Mouse (Mus musculus) cerebellum, adult 2 months (tissue): Measurements from ENCODE around the gene Bid. TPM values are rescaled to one million over a fixed set of nuclear protein-coding genes. Genes with fewer than 3 reads are reported as not detected.

Experiments
- DNase-seq, 2 experiments: peaks; one replicate each; pipeline ENCODE4 v3.0.0; 2021
- H3K27ac ChIP-seq: fragments of 200-500 bp; 2 replicates; pipeline ENCODE4 v1.5.1; 2012; ENCODE audit warnings: low read length, control low read depth, inconsistent platforms; ENCODE audit not compliant: insufficient read depth
- H3K27me3 ChIP-seq: fragments of 200-500 bp; 2 replicates; pipeline ENCODE4 v1.6.1; 2012; ENCODE audit warnings: inconsistent platforms, mild to moderate bottlenecking, low read length, moderate library complexity; ENCODE audit not compliant: control insufficient read depth, insufficient read depth
- H3K4me1 ChIP-seq: fragments of 200-500 bp; 2 replicates; pipeline ENCODE4 v1.6.1; 2011; ENCODE audit warnings: low read length; ENCODE audit not compliant: control insufficient read depth, insufficient read depth
- H3K4me3 ChIP-seq: fragments of 200-500 bp; replicated peaks from 2 replicates; pipeline ENCODE3; 2011; ENCODE audit warnings: mild to moderate bottlenecking, low read depth, low read length, control low read depth; ENCODE audit not compliant: insufficient read depth
- CTCF ChIP-seq: fragments of 200-500 bp; IDR thresholded peaks from 2 replicates; pipeline ENCODE4 v1.5.1; 2011; ENCODE audit warnings: low read depth, mild to moderate bottlenecking, control low read depth, low read length, moderate library complexity, borderline replicate concordance; ENCODE audit not compliant: insufficient read depth
- POLR2A ChIP-seq: fragments of 200-500 bp; IDR thresholded peaks from 2 replicates; pipeline ENCODE4 v1.6.1; 2011; ENCODE audit warnings: low read length, control low read depth, borderline replicate concordance; ENCODE audit not compliant: insufficient read depth
- WGBS: fragments of 180-500 bp; shearing (Covaris S2); methylation state at CpG from one replicate; pipeline ENCODE4 v1.1.7; 2018; 5-methylcytosine and 5-hydroxymethylcytosine counted together
- polyA plus RNA-seq: library from polyadenylated mRNA; depleted of rRNA; stranded (reverse); fragments of >200 nt; gene quantifications from 2 replicates; pipeline ENCODE4 v1.2.3, GENCODE M21; 2012

The Bid gene
- polyA plus RNA-seq, 1 experiment: 7.9 TPM

- Histone ChIP-seq H3K4me3 (no peak overlapping the region), H3K4me1 (no peaks in the 10 kb centered on the region), H3K27me3 (no peaks in the 10 kb centered on the region), H3K27ac (no peak overlapping the region)
- 83% methylated on average over 6 of the region's 6 CpGs for WGBS
- no peak for DNase-seq
- no peak for TF ChIP-seq POLR2A
- no peak for TF ChIP-seq CTCF
These were observed 10.1 kb downstream of the Bid start for GRCm38 (mm10) chr6:120906521-120906920.

- no peaks in the 10 kb centered on the region for H3K4me1 ChIP-seq
- DNase-seq: no peak
- H3K4me3 ChIP-seq: no peak overlapping the region
- H3K27me3 ChIP-seq: no peaks in the 10 kb centered on the region
- TF ChIP-seq CTCF (no peak), POLR2A (no peak)
- 90% methylated on average over 5 of the region's 5 CpGs for WGBS
- no peak overlapping the region for H3K27ac ChIP-seq
These were observed 11.5 kb downstream of the Bid start for GRCm38 (mm10) chr6:120905111-120905510.

GRCm38 (mm10) chr6:120903961-120904360 lies 12.7 kb downstream of the Bid start:
- TF ChIP-seq CTCF: no peak
- TF ChIP-seq POLR2A: no peak

GRCm38 (mm10) chr6:120903450-120903912 lies 13.2 kb downstream of the Bid start:
- Histone ChIP-seq H3K27me3 (no peaks in the 10 kb centered on the region), H3K4me1 (no peaks in the 10 kb centered on the region), H3K4me3 (no peak overlapping the region), H3K27ac (no peak overlapping the region)
- DNase-seq: no peak
- WGBS: 53% methylated on average over 5 of the region's 5 CpGs
- TF ChIP-seq POLR2A: no peak
- TF ChIP-seq CTCF: peak; percentile 40

More at GRCm38 (mm10) chr6:120903961-120904360, 12.7 kb downstream of the Bid start:
- no peaks in the 10 kb centered on the region for H3K4me1 ChIP-seq
- H3K27ac ChIP-seq: no peak overlapping the region
- DNase-seq: no peak
- 89% methylated on average over 11 of the region's 11 CpGs for WGBS
- no peaks in the 10 kb centered on the region for H3K27me3 ChIP-seq
- no peak overlapping the region for H3K4me3 ChIP-seq

GRCm38 (mm10) chr6:120901776-120902645 lies 14.6 kb downstream of the Bid start:
- 90% methylated on average over 14 of the region's 14 CpGs for WGBS
- no peak overlapping the region for H3K27ac ChIP-seq
- H3K4me1 ChIP-seq: no peaks in the 10 kb centered on the region
- no peak for DNase-seq
- TF ChIP-seq POLR2A (no peak), CTCF (no peak)
- H3K4me3 ChIP-seq: no peak overlapping the region
- H3K27me3 ChIP-seq: no peaks in the 10 kb centered on the region

GRCm38 (mm10) chr6:120898188-120898833 lies 18.3 kb downstream of the Bid start:
- 66% methylated on average over 6 of the region's 6 CpGs for WGBS

GRCm38 (mm10) chr6:120894524-120894923 lies 22.1 kb downstream of the Bid start:
- WGBS: 90% methylated on average over 9 of the region's 9 CpGs
- H3K4me1 ChIP-seq: no peaks in the 10 kb centered on the region
- no peak overlapping the region for H3K4me3 ChIP-seq
- no peak overlapping the region for H3K27ac ChIP-seq
- no peaks in the 10 kb centered on the region for H3K27me3 ChIP-seq
- TF ChIP-seq POLR2A (no peak), CTCF (no peak)
- DNase-seq: no peak

More at GRCm38 (mm10) chr6:120898188-120898833, 18.3 kb downstream of the Bid start:
- no peak overlapping the region for H3K4me3 ChIP-seq
- peak; percentile 36 to 39 for DNase-seq
- TF ChIP-seq POLR2A: no peak
- TF ChIP-seq CTCF: peak; percentile 88
- no peaks in the 10 kb centered on the region for H3K4me1 ChIP-seq
- H3K27ac ChIP-seq: no peak overlapping the region
- no peaks in the 10 kb centered on the region for H3K27me3 ChIP-seq

GRCm38 (mm10) chr6:120894089-120894488 lies 22.6 kb downstream of the Bid start:
- no peak for TF ChIP-seq CTCF
- TF ChIP-seq POLR2A: no peak
- Histone ChIP-seq H3K4me1 (no peaks in the 10 kb centered on the region), H3K27me3 (no peaks in the 10 kb centered on the region), H3K4me3 (no peak overlapping the region), H3K27ac (no peak overlapping the region)
- WGBS: 88% methylated on average over 9 of the region's 9 CpGs
- DNase-seq: no peak
